Mouse (Mus musculus) central nervous system, embryonic 11.5 days (tissue): Measurements from ENCODE around the gene Cstf2t. TPM values are rescaled to one million over a fixed set of nuclear protein-coding genes. Genes with fewer than 3 reads are reported as not detected.

Experiments used
- polyA plus RNA-seq: library from polyadenylated mRNA; depleted of rRNA; stranded (reverse); fragments of >200 nt; gene quantifications from 2 replicates; pipeline ENCODE4 v1.2.3, GENCODE M21; 2012; rRNA removed

Cstf2t gene
- 36.2 and 37.3 TPM in 2 replicates for polyA plus RNA-seq

DNA sequence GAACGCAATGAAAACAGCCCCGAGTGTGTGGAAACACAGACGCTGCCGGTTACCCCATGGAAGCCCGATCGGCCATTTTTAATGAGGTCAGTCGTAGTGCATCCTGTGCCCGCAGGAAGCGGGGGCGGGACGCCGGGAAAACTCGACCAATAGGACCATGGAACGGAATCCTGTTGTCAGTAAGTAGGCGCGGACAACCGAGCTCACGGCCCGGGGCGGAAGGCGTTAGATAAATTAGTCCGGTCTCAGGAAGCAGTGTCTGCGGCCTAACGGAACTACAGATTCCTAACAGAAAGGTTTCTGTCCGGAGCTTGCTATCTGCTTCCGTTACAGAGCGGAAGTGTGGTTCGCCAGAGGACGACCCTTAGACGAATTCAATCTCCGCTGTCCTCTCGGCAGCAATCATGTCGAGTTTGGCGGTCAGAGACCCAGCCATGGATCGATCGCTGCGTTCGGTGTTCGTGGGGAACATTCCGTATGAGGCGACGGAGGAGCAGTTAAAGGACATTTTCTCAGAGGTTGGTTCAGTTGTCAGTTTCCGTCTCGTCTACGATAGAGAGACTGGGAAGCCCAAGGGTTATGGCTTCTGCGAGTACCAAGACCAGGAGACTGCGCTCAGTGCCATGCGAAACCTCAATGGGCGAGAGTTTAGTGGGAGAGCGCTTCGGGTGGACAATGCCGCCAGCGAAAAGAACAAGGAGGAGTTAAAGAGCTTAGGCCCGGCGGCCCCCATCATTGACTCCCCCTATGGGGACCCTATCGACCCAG lies at the start of gene Cstf2t:
Cstf2t (plus strand) TSS at position 176 of the 768 bp plus-strand sequence.

